Mouse (Mus musculus): Measurements from ENCODE around the gene Ppp2r1b.
A peak's percentile ranks its signal among the peaks of the same experiment; 100 is the strongest.

Gene Ppp2r1b

DNA sequence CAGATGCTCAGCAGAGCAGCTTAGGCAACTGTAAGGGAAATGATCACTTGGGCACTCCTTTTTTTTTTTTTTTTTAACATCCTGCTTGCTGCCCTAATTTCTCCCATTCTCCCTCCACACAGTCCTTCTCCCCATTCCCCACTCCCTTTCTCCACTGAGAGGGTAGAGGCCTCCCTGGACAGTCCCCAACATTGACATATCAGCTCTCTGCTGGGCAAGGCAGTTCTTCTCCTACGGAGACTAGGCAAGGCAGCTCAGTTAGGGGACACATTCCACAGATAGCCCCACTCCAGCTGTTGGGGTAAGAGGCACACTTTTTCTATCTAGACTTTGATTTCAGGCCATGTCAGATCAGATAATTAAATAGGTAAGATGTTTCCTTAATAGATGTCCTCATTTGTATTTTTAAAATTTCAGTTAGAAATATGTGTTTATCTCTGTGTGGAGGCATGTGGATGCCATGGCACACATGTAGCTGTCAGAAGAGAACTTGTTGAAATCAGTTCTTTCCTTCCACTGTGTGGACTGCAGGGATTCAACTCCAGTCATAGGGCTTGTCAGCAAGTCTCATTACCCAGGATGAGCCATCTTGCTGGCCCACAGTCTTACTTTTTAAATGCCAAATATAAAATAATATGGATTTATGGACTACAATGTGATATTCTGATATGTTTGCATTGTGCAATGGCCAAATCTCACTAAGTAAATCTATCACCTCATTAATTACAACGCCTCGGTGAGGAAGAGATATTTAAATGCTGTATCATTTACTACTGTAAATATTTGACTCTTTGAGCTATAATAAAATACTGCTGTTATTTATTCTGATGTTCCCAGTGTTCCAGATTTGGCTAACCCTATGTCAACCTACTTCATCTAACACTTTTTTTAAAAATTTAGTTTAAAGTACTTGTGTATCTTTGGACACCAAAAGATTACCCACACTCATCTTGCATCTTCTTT, 76.1 kb downstream of the Ppp2r1b start:
- no peak for DNase-seq

DNA sequence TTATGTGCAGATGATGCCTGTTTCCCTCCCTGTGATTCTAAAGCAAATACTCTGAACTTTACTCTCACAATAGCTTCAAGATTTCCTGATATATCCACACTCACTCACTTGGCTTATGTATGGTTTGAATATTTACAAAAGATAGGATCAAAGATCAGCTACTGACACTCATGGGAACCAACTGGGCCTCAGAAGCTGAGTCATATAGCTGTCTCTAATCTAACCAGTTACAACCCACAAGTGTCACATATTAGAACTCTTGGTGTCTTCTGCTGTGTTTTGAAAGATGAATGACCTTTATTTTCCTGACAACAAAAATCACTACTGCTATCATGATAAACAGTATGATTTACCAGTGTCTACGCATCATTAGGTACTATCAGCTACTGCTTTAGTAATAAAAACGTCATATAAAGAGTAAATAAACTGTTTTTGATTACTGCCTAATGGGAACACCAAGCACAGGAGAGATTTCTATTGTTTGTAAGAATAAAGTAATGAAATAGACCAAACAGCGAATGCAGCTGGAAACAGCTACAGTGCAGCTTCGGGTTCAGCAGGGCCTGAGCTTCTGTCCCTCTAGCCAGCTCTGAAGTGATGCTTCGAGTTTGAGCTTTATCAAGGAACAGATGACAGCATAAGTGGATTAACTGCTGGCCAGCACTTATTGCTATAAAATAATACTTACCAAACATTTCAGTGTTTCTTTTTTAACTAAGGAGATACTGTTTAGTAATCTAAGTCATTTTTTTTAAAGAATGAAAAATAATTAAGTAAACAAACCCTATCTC, 77.5 kb downstream of the Ppp2r1b start:
- no peak for DNase-seq

DNA sequence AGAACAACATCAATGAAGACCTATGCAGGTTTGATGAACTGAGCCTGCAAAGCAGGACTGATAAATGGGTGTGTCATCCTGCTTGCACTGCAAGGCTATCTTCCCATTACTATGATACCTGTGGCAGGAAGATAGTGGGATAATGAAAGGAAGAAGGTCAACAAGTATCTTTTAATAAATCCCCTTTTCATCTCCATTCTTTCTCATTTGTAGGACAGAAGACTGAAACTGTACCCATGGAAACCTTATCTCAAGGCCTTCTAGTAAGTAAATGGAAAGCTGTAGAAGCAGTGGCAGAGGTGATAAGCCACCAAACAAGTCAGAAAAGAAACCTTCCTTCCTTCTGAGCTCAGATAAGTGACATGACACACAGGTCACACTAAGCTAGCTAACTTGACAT, 79.4 kb downstream of the Ppp2r1b start:
- DNase-seq = no peak

DNA sequence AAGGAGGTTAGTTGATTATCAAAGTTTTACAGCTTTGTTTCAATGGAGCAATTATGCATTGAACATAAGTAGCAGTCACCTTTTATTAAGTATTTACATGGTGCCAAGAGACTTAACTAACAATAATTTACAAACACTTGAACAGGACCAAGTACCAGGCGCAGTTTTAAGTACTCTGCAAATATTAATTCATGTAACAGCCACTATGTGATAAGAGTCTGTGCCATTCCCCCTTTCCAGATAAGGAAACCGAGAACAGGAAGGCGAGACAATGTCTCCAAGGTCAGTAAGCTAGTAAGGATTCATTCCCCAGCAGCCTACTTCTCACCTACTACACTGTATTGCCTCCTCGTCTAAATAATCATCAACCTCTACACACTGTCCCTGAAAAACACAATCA, 80.7 kb downstream of the Ppp2r1b start:
- DNase-seq = no peak

DNA sequence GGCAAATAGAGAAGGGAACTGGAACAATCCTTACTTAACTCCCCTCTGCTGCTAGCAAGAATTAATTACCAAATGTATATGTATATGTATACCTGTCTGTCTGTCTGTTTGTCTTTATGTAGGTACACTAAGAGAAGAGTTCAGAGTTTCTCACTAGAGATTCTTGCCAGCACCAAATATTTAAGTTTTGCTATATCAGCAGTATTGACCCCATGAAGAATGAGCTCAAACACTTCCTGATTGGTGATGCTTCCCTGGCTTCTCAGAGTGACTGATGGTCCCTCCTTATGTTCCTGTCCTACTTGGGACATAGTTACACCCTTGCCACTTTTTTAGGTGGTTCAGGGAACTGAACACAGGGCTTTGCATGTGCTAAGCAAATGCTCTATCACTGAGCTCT, 84.9 kb downstream of the Ppp2r1b start:
- no peak for DNase-seq

DNA sequence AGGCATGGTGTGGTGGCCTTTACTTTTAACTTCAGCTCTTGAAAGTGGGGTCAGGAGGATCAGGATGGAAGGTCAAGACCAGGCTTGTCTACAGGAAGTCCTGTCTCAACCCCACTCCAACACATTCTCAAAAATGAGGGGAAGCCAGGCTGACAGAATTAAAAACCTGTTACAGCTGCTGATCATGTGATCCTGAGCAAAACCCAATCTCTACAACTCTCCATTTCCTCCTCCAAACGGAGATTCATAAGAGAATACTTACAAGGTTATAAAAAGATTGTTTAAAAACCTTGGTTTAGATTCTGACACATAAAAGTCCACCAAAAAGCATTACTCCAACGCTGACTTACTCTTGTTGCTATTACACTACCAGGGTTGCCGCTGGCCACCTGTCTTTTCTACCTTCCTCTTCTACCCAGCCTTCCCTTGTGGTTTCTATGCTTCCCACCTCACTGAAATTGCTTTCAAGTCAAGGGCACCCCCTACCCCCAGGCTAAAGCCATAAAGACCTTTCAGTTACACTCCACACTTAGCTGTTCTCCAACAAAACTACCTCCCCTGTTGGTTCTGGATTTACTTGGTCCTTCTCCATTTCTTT, 96.8 kb downstream of the Ppp2r1b start:
- peak in 1 of 2 experiments; percentile 9 for DNase-seq

DNA sequence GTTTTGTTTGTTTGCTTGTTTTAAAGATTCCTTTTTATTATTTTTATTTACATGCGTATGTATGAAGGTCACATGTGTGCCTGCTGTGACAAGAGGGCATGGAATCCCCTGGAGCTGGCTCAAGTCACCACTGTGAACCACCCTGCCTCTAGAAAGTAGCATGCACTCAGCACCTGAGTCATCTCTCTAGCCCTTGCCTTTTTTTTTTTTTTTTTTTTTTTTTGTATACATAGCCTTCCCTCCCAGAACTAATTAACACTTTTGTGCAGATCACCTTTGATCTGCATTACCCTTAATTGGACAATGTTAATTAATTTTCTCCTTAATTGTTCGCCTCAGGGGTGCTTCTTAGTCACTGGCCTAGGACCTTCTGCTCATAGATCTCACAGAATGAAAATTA, 97.6 kb downstream of the Ppp2r1b start:
- no peak for DNase-seq

All from thymus, postnatal 36 days (tissue).